Mouse (Mus musculus) lung, postnatal 36 days (tissue): ENCODE data around the gene Prkcz.

Experiments
- DNase-seq: peaks from one replicate; pipeline ENCODE4 v3.0.0; 2022; ENCODE audit warnings: mixed read lengths

The Prkcz gene

DNA sequence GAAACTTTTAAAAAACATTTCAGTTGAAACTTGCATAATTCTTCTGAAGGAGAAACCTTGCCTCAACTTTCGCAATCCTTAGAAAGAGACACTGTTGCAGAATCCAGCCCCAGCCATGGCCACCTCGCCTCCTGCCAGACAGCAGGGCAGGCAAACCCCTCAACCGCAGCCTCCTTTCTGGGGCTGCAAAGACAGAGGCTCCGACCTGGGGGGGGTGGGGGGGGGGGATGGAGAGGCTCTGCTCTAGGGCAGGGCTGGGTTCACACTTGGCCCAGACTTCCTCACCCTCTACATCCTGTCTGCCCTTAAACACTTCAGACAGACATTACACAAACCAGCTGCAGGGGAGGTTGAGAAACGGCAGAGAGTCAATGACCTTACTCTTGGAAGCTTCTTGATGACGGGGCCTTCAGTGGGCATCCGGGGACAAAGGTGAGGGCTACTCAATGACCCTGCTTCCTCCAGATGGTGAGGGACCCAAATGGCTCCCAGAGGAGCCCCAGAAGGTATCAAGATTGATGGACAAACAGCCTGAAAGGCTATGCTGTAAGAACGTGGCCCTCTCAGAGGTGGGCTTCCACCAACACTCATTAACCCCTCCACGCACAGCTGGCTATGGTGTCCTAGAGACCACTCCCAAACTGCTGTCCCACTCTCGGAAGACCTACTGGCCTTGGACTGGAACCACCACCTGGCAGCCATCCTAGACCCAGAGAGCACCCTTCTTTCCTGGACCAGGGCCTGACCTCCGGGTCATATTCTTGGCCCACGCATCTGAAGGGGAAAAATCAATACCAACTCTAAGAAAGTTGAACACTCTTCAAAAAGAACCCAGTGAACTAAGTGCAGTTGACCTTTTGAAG is 143.7 kb downstream of the Prkcz start:
- DNase-seq: peak; percentile 79

DNA sequence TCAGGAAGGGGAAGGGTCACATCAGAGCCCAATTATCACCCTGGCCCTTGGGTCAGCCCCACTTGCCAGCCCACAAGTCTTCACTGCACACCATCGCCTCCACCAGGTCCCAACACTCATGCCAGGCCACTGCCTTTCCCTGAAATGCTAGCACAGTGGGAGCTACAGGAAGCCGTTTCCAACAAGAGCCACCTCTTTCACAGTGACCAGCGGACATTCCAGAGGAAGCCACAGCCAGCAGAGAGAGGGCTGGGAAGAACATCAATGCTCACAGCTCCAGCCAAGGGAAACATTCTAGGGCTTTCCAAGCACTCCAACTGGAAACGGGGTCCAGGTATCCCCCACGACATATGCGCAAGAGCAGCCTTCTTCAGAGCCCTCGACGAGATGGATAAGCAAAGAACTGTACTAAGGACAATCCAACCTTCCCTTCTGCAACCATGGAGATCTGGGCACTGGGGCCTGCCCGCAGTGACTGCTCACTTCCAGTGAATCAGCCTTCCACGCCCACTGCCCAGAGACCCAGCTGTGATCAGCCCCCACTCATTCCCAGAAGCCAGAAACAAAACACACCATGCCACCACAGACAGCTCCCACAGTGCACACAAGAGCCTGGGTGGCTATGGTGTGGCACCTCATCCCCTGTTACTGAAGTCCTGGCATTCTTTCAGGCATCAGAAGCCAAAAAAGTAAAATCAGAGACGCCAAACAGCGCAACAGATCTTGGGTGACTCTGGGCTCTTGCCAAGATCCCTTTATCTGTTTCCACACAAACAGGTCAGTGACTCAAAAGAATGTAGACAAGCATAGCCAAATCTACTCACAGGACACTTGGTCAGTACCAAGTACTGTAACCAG is 145.2 kb downstream of the Prkcz start:
- peak; percentile 66 for DNase-seq

DNA sequence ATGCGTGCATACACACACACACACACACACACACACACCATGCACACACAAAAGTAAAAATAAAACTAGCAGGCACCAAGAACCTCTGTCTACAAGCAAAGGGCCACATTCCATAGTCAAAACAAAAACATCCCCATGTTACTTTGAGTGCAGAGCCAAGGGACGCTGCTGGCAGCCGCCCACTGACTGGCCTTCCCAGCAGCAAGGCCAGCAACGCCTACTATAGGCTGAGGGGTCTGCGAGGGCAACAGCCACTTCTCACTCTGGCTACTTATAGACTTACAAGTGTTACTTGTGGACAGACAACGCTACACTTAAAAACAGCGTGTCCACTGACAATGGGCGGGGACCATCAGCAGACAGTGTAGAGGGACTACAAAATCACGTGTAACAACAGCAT is 146.0 kb downstream of the Prkcz start:
- no peak for DNase-seq

DNA sequence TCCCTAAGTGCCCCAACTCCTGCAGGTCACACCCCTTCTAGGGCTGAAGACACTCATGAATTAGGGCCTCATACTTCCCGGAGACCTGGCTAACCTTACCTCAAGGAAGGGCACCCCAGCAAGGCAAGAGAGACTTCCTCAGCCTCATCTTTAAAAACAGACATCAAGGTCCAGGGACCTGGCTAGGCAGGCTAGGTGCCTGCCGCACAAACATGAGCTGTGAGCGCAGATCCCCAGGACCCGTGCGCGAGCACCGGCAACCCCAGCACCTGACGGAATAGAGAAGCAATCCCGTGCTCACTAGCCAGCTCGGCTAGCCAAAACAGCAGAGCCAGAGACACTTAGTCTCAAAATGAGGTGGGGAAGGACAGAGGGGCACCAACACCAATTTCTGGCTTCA is 146.4 kb downstream of the Prkcz start:
- no peak for DNase-seq

DNA sequence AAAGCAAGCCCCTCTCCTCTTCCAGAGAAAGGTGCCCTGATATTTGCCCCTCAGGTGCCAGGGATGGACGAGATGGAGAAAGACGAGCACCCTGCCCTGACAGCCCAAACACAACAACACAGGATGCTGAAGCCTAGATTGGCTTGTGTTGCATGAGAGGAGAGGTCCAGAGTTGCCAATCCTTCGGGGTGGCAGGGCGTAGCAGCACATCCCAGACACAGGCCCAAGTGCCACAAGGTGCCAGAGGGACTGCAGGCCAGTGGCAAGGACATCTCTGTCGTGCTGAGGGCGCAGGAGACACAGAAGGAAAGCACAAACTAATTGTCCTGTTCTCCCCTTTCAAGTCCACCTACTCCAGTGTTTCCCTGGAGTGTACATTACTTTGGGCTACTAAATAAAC is 147.0 kb downstream of the Prkcz start:
- no peak for DNase-seq

DNA sequence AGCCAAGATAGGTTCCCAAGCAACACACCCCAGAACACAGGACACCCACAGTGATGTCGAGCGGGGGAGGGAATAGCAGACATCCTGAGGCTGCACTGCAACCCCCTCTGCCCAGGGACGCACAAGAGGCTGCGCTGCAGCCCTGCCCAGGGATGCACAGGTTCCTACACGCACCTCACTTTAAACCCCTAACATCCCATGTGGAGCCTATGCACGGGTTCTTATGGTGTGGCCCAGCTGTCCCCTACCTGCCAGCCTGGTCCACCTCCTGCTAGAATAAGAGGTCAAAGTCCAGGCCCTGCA is 147.5 kb downstream of the Prkcz start:
- no peak for DNase-seq

DNA sequence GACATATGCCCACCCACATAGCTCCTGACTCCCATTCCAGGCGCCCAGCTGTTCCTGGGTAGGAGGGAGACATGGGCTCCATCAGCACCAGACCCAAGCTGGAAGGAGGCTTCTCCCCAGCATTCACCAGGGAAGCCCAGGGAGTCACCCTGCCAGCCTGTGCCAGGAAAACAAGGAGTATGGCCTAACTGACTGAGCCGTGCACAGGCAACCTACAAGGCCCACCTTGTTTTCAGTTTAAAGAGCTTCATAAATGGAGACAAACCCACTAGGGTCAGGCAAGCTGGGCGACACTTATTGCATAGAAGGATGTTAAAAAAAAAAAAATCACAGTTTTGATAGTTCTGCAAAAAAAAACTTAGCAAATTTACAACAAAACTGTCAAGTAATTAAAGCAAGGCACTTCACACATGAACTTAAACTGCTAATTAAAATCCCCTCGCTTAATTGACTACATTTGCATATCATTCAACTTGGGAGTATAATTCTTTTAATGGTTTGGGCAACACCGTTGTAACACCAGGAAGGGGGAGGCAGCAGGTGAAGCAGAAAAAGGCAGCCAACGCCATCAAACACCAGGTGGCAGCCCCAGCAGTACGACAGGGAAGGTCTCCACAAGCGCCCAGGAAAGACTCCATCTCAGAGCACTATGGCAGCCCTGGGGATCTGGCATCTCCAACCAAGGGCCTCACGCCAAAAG is 148.0 kb downstream of the Prkcz start:
- DNase-seq: no peak
